Mouse (Mus musculus): Measurements from ENCODE around the gene Ankrd11.
"Not testable (repeated sequence)": the region's sequence is repeated elsewhere in the genome, so short reads cannot be mapped to it uniquely, and the experiment has no call there.

Ankrd11 gene

GRCm38 (mm10) chr8:123042158-123042973 is at the start of gene Ankrd11:
TSS of gene Ankrd11 (minus strand) at chr8:123042277.
- peak; percentile 99 for DNase-seq

GRCm38 (mm10) chr8:123087289-123087688 is 45.2 kb upstream of the Ankrd11 start:
- DNase-seq: no peak

GRCm38 (mm10) chr8:123083610-123084009 is 41.5 kb upstream of the Ankrd11 start:
- no peak for DNase-seq

GRCm38 (mm10) chr8:123082993-123083392 is 40.9 kb upstream of the Ankrd11 start:
- no peak for DNase-seq

GRCm38 (mm10) chr8:123077213-123077612 is 35.1 kb upstream of the Ankrd11 start:
- no peak for DNase-seq

GRCm38 (mm10) chr8:123071176-123071575 is 29.1 kb upstream of the Ankrd11 start:
- no peak for DNase-seq

- no peak for DNase-seq
Measured at GRCm38 (mm10) chr8:123066101-123066683, 24.1 kb upstream of the Ankrd11 start.

GRCm38 (mm10) chr8:123065214-123066100 is 23.4 kb upstream of the Ankrd11 start:
- DNase-seq: peak; percentile 95

- DNase-seq: no peak
Measured at GRCm38 (mm10) chr8:123064809-123065213, 22.7 kb upstream of the Ankrd11 start.

- no peak for DNase-seq
Measured at GRCm38 (mm10) chr8:123064072-123064471, 22.0 kb upstream of the Ankrd11 start.

GRCm38 (mm10) chr8:123062721-123063120 is 20.6 kb upstream of the Ankrd11 start, which contains the start of gene Spg7:
TSS of gene Spg7 (plus strand) at chr8:123062942.
- DNase-seq: no peak

- no peak for DNase-seq
Measured at GRCm38 (mm10) chr8:123051458-123051857, 9.4 kb upstream of the Ankrd11 start.

GRCm38 (mm10) chr8:123048402-123048801 is 6.3 kb upstream of the Ankrd11 start:
- DNase-seq: no peak

GRCm38 (mm10) chr8:123047827-123048226 is 5.8 kb upstream of the Ankrd11 start:
- no peak for DNase-seq

- DNase-seq: no peak
Measured at GRCm38 (mm10) chr8:123046706-123047105, 4.6 kb upstream of the Ankrd11 start.

GRCm38 (mm10) chr8:123044743-123045425 is 2.8 kb upstream of the Ankrd11 start:
- DNase-seq: not testable (repeated sequence)

- no peak for DNase-seq
Measured at GRCm38 (mm10) chr8:123043941-123044340, 1.9 kb upstream of the Ankrd11 start.

GRCm38 (mm10) chr8:123042974-123043625 is 1.0 kb upstream of the Ankrd11 start:
- DNase-seq: no peak

- no peak for DNase-seq
Measured at GRCm38 (mm10) chr8:123041774-123042105, 337 bp downstream of the Ankrd11 start.

GRCm38 (mm10) chr8:123041008-123041773 is 886 bp downstream of the Ankrd11 start:
- peak; percentile 73 for DNase-seq

GRCm38 (mm10) chr8:123040110-123040650 is 1.9 kb downstream of the Ankrd11 start:
- DNase-seq: no peak
